Mouse (Mus musculus) left cerebral cortex, adult 18-20 months (tissue): Measurements from ENCODE around the gene Chkb. TPM values are rescaled to one million over a fixed set of nuclear protein-coding genes. Genes with fewer than 3 reads are reported as not detected.

Source experiments
- DNase-seq, 2 experiments: peaks; one replicate each; pipeline ENCODE4 v3.0.0; 2021 to 2022; ENCODE audit warnings: low spot score in 2 of 2, mixed read lengths in 1 of 2
- total RNA-seq, 2 experiments: library from RNA; stranded (reverse); gene quantifications; 2 replicates each; pipeline ENCODE4 v1.2.3; 2021

Gene Chkb
- total RNA-seq, 2 experiments from 2014 or later = 42.7 to 45.2 TPM

DNA sequence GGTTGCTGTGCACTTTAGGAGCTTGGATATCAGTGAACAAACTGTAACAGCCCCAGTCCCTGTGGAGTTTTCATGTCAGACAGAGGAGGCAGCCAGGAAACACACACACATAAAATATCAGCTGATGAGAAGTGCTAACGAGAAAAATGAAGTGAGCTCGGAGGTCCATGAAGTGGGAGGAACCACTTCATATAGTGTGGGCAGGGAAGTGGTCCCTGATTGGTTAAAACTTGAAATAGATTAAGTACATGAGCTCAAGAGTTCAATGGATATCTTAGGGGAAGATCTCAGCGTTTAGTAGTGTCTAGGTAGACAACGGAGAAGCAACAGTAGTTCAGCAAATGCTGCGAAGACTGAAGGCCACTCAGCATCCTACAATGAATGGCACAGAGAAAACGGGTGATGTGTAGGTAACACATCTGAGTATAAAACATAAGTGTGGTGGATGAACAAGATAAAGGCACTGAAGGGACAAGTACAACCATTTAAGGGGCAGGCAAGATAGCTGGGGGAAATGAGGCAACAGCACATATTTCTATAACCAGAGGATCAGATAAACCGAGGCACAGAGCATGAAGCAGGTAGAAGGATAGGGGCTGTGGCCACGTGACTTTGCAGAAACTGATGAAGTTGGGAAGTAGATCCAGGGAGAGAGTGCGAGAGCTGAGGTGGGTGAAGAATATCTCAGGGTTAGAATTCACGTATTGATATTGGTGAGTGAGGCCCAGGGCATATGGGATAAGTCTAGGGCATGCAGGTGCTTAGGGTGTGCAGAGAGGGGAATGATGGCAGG is 24.7 kb downstream of the Chkb start:
- no peak for DNase-seq

GRCm38 (mm10) chr15:89402471-89402870 is 27.2 kb downstream of the Chkb start:
- no peak for DNase-seq

- no peak for DNase-seq
Observed at GRCm38 (mm10) chr15:89399716-89400115, 30.0 kb downstream of the Chkb start.

- no peak for DNase-seq
Observed at GRCm38 (mm10) chr15:89398146-89398545, 31.6 kb downstream of the Chkb start.

- no peak for DNase-seq
Observed at GRCm38 (mm10) chr15:89396883-89397282, 32.8 kb downstream of the Chkb start.

DNA sequence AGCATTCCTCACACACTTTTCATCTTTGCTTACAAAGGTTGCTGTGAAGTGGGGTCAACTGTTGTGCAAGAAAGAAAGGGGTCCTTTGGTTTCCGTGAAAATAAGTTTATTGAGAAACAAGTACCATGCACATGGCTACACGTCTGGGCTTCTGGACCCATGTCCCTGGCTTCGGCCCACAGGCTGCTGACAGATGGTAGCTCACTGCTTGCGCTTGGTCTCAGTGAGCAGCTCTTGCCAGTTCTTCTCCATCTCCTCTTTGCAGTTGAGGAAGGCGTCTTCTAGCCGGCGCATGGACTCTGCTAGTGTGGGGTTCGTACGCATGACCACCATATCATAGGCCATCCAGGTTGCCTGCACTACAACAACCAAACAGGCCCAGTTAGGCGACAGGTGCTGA is 39.6 kb downstream of the Chkb start:
- DNase-seq = no peak

- DNase-seq = no peak
Observed at GRCm38 (mm10) chr15:89387127-89387526, 42.6 kb downstream of the Chkb start.

DNA sequence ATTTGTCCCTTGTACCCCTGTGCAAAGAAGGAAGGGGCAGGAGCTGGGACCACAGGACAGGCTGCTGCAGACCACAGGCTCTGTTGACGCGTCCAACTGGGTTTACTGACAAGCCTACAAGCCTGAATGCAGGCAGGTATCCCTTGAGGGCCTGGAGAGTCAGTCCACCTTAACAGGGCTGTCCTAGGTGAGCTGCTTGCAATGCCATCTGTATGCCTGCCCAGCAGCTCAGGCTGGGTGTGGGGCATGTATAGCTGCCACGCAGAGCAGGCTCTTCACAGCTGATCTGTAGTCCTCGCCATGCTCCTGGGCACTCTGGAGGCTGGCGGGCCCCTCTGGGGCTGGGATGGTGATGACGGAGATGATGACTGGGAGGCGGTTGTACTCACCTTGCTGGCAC is 45.1 kb downstream of the Chkb start, which contains the start of gene Klhdc7b:
TSS of gene Klhdc7b (plus strand) at position 301 of the 400 bp plus-strand sequence.
- DNase-seq = no peak

- DNase-seq = no peak
Observed at GRCm38 (mm10) chr15:89379429-89379828, 50.3 kb downstream of the Chkb start.

DNA sequence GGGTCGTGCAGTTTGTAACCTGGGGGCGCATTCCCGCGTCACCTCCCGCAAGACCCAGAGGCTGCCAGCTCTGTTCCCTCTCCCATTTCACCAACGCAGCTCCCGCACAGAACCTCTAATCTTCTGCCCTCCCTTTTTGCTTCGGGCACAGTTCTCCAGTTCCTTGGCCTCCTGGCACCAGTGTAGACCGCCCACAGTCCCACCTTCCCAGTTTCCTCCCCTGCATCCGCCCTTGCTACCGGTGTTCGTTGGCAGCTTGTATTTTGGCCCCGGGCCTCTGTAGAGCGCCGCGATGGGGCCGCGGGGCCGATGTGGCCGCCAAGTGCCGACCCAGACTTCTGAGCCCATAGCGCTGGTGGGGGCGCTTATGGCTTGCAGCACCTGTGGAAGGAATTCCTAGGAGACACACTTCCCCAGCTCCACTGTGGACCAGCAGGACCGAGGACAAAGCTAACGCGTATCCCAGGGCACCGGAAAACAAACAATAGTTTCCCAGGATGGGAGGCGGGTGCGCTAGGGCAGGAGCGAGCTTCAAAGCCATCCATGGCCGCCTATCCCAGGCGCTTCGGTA is 50.8 kb downstream of the Chkb start, which contains the start of gene Odf3b:
TSS of gene Odf3b (minus strand) at position 452 of the 571 bp plus-strand sequence.
- no peak for DNase-seq

- DNase-seq = no peak
Observed at GRCm38 (mm10) chr15:89377938-89378828, 51.5 kb downstream of the Chkb start.

DNA sequence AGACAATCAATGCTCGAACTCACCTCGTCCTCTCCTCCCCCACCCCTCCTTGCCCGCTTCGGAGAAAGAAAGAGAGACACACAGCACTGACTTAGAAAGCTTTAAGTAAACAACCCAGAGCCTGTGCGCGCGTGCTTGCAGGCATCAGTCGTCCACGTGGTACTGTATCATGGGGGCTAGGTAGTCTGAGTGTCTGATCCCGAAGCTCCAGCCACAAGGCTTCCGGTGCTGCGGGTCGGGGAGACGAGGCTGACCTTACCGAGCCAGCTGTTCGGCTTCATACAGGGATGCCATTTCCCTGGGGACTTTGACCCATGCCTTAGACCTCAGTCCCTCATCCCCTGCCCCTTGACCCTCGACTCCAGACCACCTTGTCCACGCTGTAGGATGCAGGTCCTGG is 52.3 kb downstream of the Chkb start:
- no peak for DNase-seq

GRCm38 (mm10) chr15:89376957-89377356 is 52.8 kb downstream of the Chkb start, which contains the start of gene Tymp:
TSS of gene Tymp (minus strand) at chr15:89377039.
- DNase-seq = no peak

Other genes starting within 250 kb of the Chkb start
- 10 to 100 TPM; 47.3 to 54.9 TPM for gene Plxnb2, start 249.1 kb downstream of the Chkb start, total RNA-seq
- 10 to 100 TPM; 45.9 to 52.9 TPM for gene Dennd6b, start 233.4 kb downstream of the Chkb start, total RNA-seq
- gene Ppp6r2, start 218.4 kb downstream of the Chkb start, total RNA-seq = 100 to 1,000 TPM; 155 to 157 TPM
- 100 to 1,000 TPM; 204 to 220 TPM for gene Sbf1, start 114.6 kb downstream of the Chkb start, total RNA-seq
- not detected for gene Adm2, start 107.2 kb downstream of the Chkb start, total RNA-seq
- gene Miox, start 95.5 kb downstream of the Chkb start, total RNA-seq = not detected
- gene Lmf2, start 74.2 kb downstream of the Chkb start, total RNA-seq = 10 to 100 TPM; 17.8 to 21.2 TPM
- gene Ncaph2, start 74.2 kb downstream of the Chkb start, total RNA-seq = 100 to 1,000 TPM; 111 to 119 TPM
- gene Sco2, start 56.1 kb downstream of the Chkb start, total RNA-seq = 10 to 100 TPM; 27.7 to 28.6 TPM
- 1 to 10 TPM; 1.5 TPM for gene Tymp, start 52.9 kb downstream of the Chkb start, total RNA-seq
- gene Odf3b, start 50.6 kb downstream of the Chkb start, total RNA-seq = 1 to 10 TPM; 2.0 to 2.1 TPM
- 1 to 10 TPM in 1 of 2 experiments, under 1 TPM in 1; 0.82 to 1.0 TPM for gene Klhdc7b, start 45.0 kb downstream of the Chkb start, total RNA-seq
- gene Syce3, start 19.4 kb downstream of the Chkb start, total RNA-seq = not detected
- gene Cpt1b, start 4.0 kb downstream of the Chkb start, total RNA-seq = 1 to 10 TPM; 1.9 to 2.3 TPM
- 1 to 10 TPM; 1.6 to 2.0 TPM for gene C730034F03Rik, start 319 bp downstream of the Chkb start, total RNA-seq
- under 1 TPM in 1 of 2 experiments, not detected in 1; 0.09 TPM for gene Gm44502, start 212 bp downstream of the Chkb start, total RNA-seq
- 100 to 1,000 TPM; 228 to 240 TPM for gene Mapk8ip2, start 24.0 kb upstream of the Chkb start, total RNA-seq
- 10 to 100 TPM; 30.6 to 31.7 TPM for gene Arsa, start 47.5 kb upstream of the Chkb start, total RNA-seq
- gene Shank3, start 69.7 kb upstream of the Chkb start, total RNA-seq = 100 to 1,000 TPM; 220 TPM
- gene Acr, start 138.4 kb upstream of the Chkb start, total RNA-seq = under 1 TPM; 0.79 to 0.89 TPM
- 10 to 100 TPM; 32.6 to 40.3 TPM for gene Rabl2, start 162.0 kb upstream of the Chkb start, total RNA-seq